Mouse (Mus musculus) cerebellum, adult 2 months (tissue): ENCODE results near the gene Gm49450.

Experiments
- CTCF ChIP-seq: fragments of 200-500 bp; IDR thresholded peaks from 2 replicates; pipeline ENCODE4 v1.5.1; 2011; ENCODE audit warnings: low read depth, mild to moderate bottlenecking, control low read depth, low read length, moderate library complexity, borderline replicate concordance; ENCODE audit not compliant: insufficient read depth
- POLR2A ChIP-seq: fragments of 200-500 bp; IDR thresholded peaks from 2 replicates; pipeline ENCODE4 v1.6.1; 2011; ENCODE audit warnings: low read length, control low read depth, borderline replicate concordance; ENCODE audit not compliant: insufficient read depth

- no peak for TF ChIP-seq POLR2A
- TF ChIP-seq CTCF: no peak
Observed at GRCm38 (mm10) chr15:98927566-98927965, 25.8 kb downstream of the Gm49450 start.
